8 mouse cellular contexts compared by ENCODE assay signal in the genomic region with DNA sequence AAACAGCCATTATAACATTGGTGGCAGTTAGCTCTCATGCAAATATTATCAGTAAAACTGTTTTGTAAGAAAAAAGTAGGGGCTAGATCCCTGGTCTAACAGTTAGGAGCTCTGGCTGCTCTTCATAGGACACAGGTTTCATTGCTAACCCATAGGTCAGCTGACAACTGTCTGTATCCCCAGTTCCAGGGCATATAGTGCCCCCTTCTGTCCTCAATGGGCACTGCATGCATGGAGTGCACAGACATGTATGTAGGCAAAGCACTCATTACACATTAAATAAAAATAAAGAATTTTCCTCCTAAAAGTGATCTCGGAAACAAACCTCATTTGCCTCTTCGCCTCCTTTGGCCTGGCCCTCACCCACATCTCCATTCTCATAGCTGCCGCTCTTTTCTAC.
DNase-seq lines count a peak whose midpoint lies in the region; ATAC-seq and TF ChIP-seq lines count a peak whose summit lies in the region.

No protein-coding gene starts in this region.

- H3K4me3 ChIP-seq in heart, adult 2 months: no peak overlapping the region
- H3K4me3 ChIP-seq in spleen, adult 2 months (ENCODE audit: extremely low read depth, insufficient read depth, insufficient read length): no peak overlapping the region

- no peak for TF ChIP-seq POLR2A in heart, adult 2 months (IDR thresholded peaks at IDR 0.05; ENCODE audit: insufficient read depth, low read depth, low read length)
- no peak for TF ChIP-seq POLR2A in spleen, adult 2 months (IDR thresholded peaks at IDR 0.05; ENCODE audit: low read depth, low read length)

- H3K79me2 ChIP-seq in heart, adult 2 months (replicated peaks; ENCODE audit: control insufficient read depth, insufficient read depth, low read length): no peaks in the 10 kb centered on the region

- H3K27me3 ChIP-seq in heart, adult 2 months (ENCODE audit: control insufficient read depth, insufficient read depth, low read length): no peaks in the 10 kb centered on the region
- H3K27me3 ChIP-seq in spleen, adult 2 months (ENCODE audit: control insufficient read depth, insufficient read depth, low read length): no peaks in the 10 kb centered on the region

- TF ChIP-seq CTCF in heart, adult 2 months (IDR thresholded peaks at IDR 0.05): peak; percentile 70
- peak; percentile 18; the same call in 1 of the 2 replicates for TF ChIP-seq CTCF in spleen, adult 2 months (IDR thresholded peaks at IDR 0.05; ENCODE audit: extremely low read depth, insufficient read depth, insufficient read length, insufficient replicate concordance)

- peak; percentile 66 for ATAC-seq in megakaryocyte, adult 5-6 weeks (ENCODE audit: poor library complexity, severe bottlenecking)
- no peak for ATAC-seq in inflammation-experienced regulatory T-cells, adult 6 months

- 97% methylated on average over 3 of the region's 3 CpGs for WGBS in heart, adult 2 months
- WGBS in spleen, adult 2 months: 93% methylated on average over 3 of the region's 3 CpGs

- H3K4me1 ChIP-seq in heart, adult 2 months (ENCODE audit: control insufficient read depth, insufficient read depth, low read length): no peaks in the 10 kb centered on the region
- no peaks in the 10 kb centered on the region for H3K4me1 ChIP-seq in spleen, adult 2 months (ENCODE audit: control insufficient read depth, insufficient read depth, insufficient read length)

- no peak overlapping the region for H3K27ac ChIP-seq in heart, adult 2 months
- no peak overlapping the region for H3K27ac ChIP-seq in spleen, adult 2 months (ENCODE audit: insufficient read depth, low read length)

- TF ChIP-seq EP300 in heart, adult 2 months (IDR thresholded peaks at IDR 0.05; ENCODE audit: insufficient read depth, low read depth, low read length): no peak

- H3K9ac ChIP-seq in heart, adult 2 months (ENCODE audit: low read depth, low read length): no peak overlapping the region

- DNase-seq in heart, adult 2 months: no peak
- DNase-seq in heart, adult 9 months (ENCODE audit: low spot score in 2 of 2): no peak
- peak in 1 of 2 experiments; percentile 7 for DNase-seq in spleen, adult 2 months (ENCODE audit: low read depth in 1 of 2, low spot score in 2 of 2)
- no peak for DNase-seq in spleen, postnatal 36 days (ENCODE audit: low spot score in 2 of 2)
- peak; percentile 65 for DNase-seq in embryo, embryonic 10 days (ENCODE audit: low spot score)
- no peak for DNase-seq in gastrocnemius, postnatal 4 days (ENCODE audit: low spot score in 2 of 2)

- intact Hi-C loops in heart, adult 2 months (cut with DNase I): no loop called here

- no peaks in the 10 kb centered on the region for H3K36me3 ChIP-seq in heart, adult 2 months (ENCODE audit: control insufficient read depth, insufficient read depth, low read length)
- H3K36me3 ChIP-seq in spleen, adult 2 months (ENCODE audit: control insufficient read depth, insufficient read depth, low read length): peaks cover 23% of the 10 kb centered on the region
